In genomic region chr3:40744024-40744835, GRCm38 (mm10) we compare ENCODE assay signal across 8 mouse cellular contexts. TPM values are rescaled to one million over a fixed set of nuclear protein-coding genes. Genes with fewer than 3 reads are reported as not detected.
DNase-seq lines count a peak whose midpoint lies in the region; ATAC-seq and TF ChIP-seq lines count a peak whose summit lies in the region.

Hspa4l (plus strand) TSS chr3:40744495.

- no peak for ATAC-seq in forebrain, embryonic 15.5 days (replicated peaks)
- no peak for ATAC-seq in intestine, postnatal 0 days
- no peak for ATAC-seq in stomach, embryonic 15.5 days (ENCODE audit: insufficient read depth, low FRiP score, low read depth)

- peak within 1 kb of the TSS; percentile 98 for H3K4me3 ChIP-seq in bone marrow, adult 2 months (replicated peaks; ENCODE audit: control insufficient read depth, low read depth, low read length)
- H3K4me3 ChIP-seq in forebrain, embryonic 15.5 days, result peak within 1 kb of the TSS; percentile 75
- peak within 1 kb of the TSS; percentile 77 for H3K4me3 ChIP-seq in intestine, postnatal 0 days (ENCODE audit: low read depth, low read length)
- H3K4me3 ChIP-seq in stomach, embryonic 15.5 days (replicated peaks), result peak within 1 kb of the TSS; percentile 70

- H3K27ac ChIP-seq in bone marrow, adult 2 months (ENCODE audit: control insufficient read depth, insufficient read depth, low read depth, low read length, poor library complexity), result peak within 1 kb of the TSS; percentile 95
- peak within 1 kb of the TSS; percentile 87 for H3K27ac ChIP-seq in forebrain, embryonic 15.5 days (replicated peaks)
- H3K27ac ChIP-seq in intestine, postnatal 0 days (ENCODE audit: low read depth, low read length), result no peak within 1 kb of the TSS
- H3K27ac ChIP-seq in stomach, embryonic 15.5 days, result peak within 1 kb of the TSS; percentile 67

- no peaks in the 10 kb centered on the region for H3K27me3 ChIP-seq in forebrain, embryonic 15.5 days
- no peaks in the 10 kb centered on the region for H3K27me3 ChIP-seq in intestine, postnatal 0 days (replicated peaks; ENCODE audit: control insufficient read depth, insufficient read depth, low read length)
- no peaks in the 10 kb centered on the region for H3K27me3 ChIP-seq in stomach, embryonic 15.5 days (replicated peaks)

- no peaks in the 10 kb centered on the region for H3K36me3 ChIP-seq in forebrain, embryonic 15.5 days
- no peaks in the 10 kb centered on the region for H3K36me3 ChIP-seq in intestine, postnatal 0 days (ENCODE audit: control insufficient read depth, insufficient read depth)
- no peaks in the 10 kb centered on the region for H3K36me3 ChIP-seq in stomach, embryonic 15.5 days

- H3K9me3 ChIP-seq in forebrain, embryonic 15.5 days, result no peaks in the 10 kb centered on the region
- no peaks in the 10 kb centered on the region for H3K9me3 ChIP-seq in intestine, postnatal 0 days (ENCODE audit: control insufficient read depth)
- no peaks in the 10 kb centered on the region for H3K9me3 ChIP-seq in stomach, embryonic 15.5 days

- peak within 1 kb of the TSS; percentile 67 for H3K4me2 ChIP-seq in forebrain, embryonic 15.5 days (replicated peaks)
- peak within 1 kb of the TSS; percentile 98 for H3K4me2 ChIP-seq in intestine, postnatal 0 days (replicated peaks; ENCODE audit: low read depth)
- H3K4me2 ChIP-seq in stomach, embryonic 15.5 days, result peak within 1 kb of the TSS; percentile 98

- WGBS in bone marrow, adult 2 months, result 26% methylated on average over 16 of the region's 16 CpGs
- 14% methylated on average over 16 of the region's 16 CpGs for WGBS in forebrain, embryonic 15.5 days
- WGBS in intestine, postnatal 0 days, result 33% methylated on average over 16 of the region's 16 CpGs
- WGBS in stomach, embryonic 15.5 days, result 29% methylated on average over 16 of the region's 16 CpGs

- TF ChIP-seq CTCF in bone marrow, adult 2 months (IDR thresholded peaks at IDR 0.05; ENCODE audit: control insufficient read depth, insufficient read depth, low read length), result no peak
- TF ChIP-seq CTCF in intestine, postnatal 0 days (IDR thresholded peaks at IDR 0.05; ENCODE audit: low read depth), result no peak

- H3K9ac ChIP-seq in forebrain, embryonic 15.5 days (replicated peaks), result peak within 1 kb of the TSS; percentile 81
- H3K9ac ChIP-seq in intestine, postnatal 0 days (ENCODE audit: low read depth, low read length), result peak within 1 kb of the TSS; percentile 62
- H3K9ac ChIP-seq in stomach, embryonic 15.5 days, result peak within 1 kb of the TSS; percentile 61

- DNase-seq in layer of hippocampus, adult 18-20 months (ENCODE audit: low spot score in 2 of 2), result no peak
- DNase-seq in layer of hippocampus, adult 11-12 months (ENCODE audit: low spot score), result no peak
- peak; percentile 2 for DNase-seq in lung, postnatal 14 days
- DNase-seq in urinary bladder, postnatal 36 days (ENCODE audit: low spot score in 2 of 2), result no peak

- H3K4me1 ChIP-seq in bone marrow, adult 2 months (ENCODE audit: control insufficient read depth, insufficient read depth, low read length), result peaks cover 1% of the 10 kb centered on the region
- H3K4me1 ChIP-seq in forebrain, embryonic 15.5 days, result peaks cover 19% of the 10 kb centered on the region
- no peaks in the 10 kb centered on the region for H3K4me1 ChIP-seq in intestine, postnatal 0 days (replicated peaks; ENCODE audit: control insufficient read depth, insufficient read depth, low read length)
- H3K4me1 ChIP-seq in stomach, embryonic 15.5 days, result no peaks in the 10 kb centered on the region

- TF ChIP-seq POLR2A in bone marrow, adult 2 months (IDR thresholded peaks at IDR 0.05; ENCODE audit: borderline replicate concordance, control insufficient read depth, low read depth, low read length), result no peak

RNA-seq across cellular contexts. Expression of gene Hspa4l, which starts in this region (rescaled TPM):
- total RNA-seq in layer of hippocampus, adult 18-20 months (2021), result 100 to 1,000 TPM; 158 to 170 TPM
- polyA plus RNA-seq in bone marrow, adult 2 months (2011; ENCODE audit: insufficient read depth, insufficient read length, low replicate concordance, missing spikeins), result 9.0 and 12.0 TPM in 2 replicates
- polyA plus RNA-seq in forebrain, embryonic 15.5 days (2015; fragmentation: Nextera tagmentation; extraction: Ambion mirVana), result 38.2 and 48.1 TPM in 2 replicates
- polyA plus RNA-seq in intestine, postnatal 0 days (2015; fragmentation: Nextera tagmentation; extraction: Ambion mirVana), result 8.4 and 9.2 TPM in 2 replicates
- polyA plus RNA-seq in stomach, embryonic 15.5 days (2015; fragmentation: Nextera tagmentation; extraction: Ambion mirVana), result 14.3 and 15.0 TPM in 2 replicates
